Mouse (Mus musculus) kidney, adult 2 months (tissue): Measurements from ENCODE around the gene Btd.

Experiments used
- CTCF ChIP-seq: fragments of 200-500 bp; conservative IDR thresholded peaks from 2 replicates; pipeline ENCODE4 v1.5.1; 2011; ENCODE audit warnings: low read depth, mild to moderate bottlenecking, control low read depth, low read length, moderate library complexity, mixed read lengths; ENCODE audit not compliant: insufficient read depth, insufficient read length
- POLR2A ChIP-seq: fragments of 200-500 bp; IDR thresholded peaks from one replicate; pipeline ENCODE4 v1.6.1; 2011; ENCODE audit warnings: low read depth, low read length, control low read depth

DNA sequence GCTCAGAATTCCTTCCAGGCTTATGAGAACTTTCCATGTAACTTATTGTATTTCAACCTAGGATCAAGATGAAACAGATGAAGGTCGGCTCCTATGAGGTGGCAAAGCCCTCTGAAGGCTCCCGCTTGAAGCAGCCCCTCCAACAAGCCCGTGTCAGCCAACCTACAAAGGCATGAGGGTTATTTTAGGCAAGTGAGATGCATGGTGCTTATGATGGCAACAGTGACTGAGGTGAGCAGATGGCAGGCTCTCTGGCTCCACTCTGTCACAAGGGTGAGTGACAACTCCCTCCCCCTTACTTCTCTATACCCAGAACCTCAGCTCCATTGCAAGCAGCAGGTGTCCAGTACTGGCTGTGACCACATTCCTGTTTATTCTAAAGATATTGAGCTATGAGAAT lies 56.5 kb downstream of the Btd start:
- TF ChIP-seq CTCF (no peak), POLR2A (no peak)
